Mouse (Mus musculus) C2C12 (cell line): ENCODE results near the gene Gm14085. TPM values are rescaled to one million over a fixed set of nuclear protein-coding genes. Genes with fewer than 3 reads are reported as not detected.

Experiments used
- H3K27me3 ChIP-seq: one replicate; pipeline ENCODE4 v1.6.1; 2011; ENCODE audit not compliant: control insufficient read depth, insufficient read depth, insufficient read length
- H3K36me3 ChIP-seq: one replicate; pipeline ENCODE4 v1.6.1; 2011; ENCODE audit not compliant: control insufficient read depth, insufficient read depth
- H3K4me3 ChIP-seq: one replicate; pipeline ENCODE4 v1.5.1; 2011; ENCODE audit warnings: mild to moderate bottlenecking, control low read depth; ENCODE audit not compliant: poor library complexity, insufficient read depth, severe bottlenecking
- H3K79me2 ChIP-seq: one replicate; pipeline ENCODE4 v1.6.1; 2011; ENCODE audit not compliant: control insufficient read depth, insufficient read depth
- H3K79me3 ChIP-seq: one replicate; pipeline ENCODE4 v1.6.1; 2011; ENCODE audit warnings: low read depth, control low read depth
- H3ac ChIP-seq: one replicate; pipeline ENCODE3; 2011; ENCODE audit warnings: low read depth; ENCODE audit not compliant: control insufficient read depth, insufficient read length
- CEBPB ChIP-seq: IDR thresholded peaks from one replicate; pipeline ENCODE4 v1.6.1; 2011; ENCODE audit warnings: low read depth, mild to moderate bottlenecking, control low read depth, moderate library complexity
- CTCF ChIP-seq: IDR thresholded peaks from one replicate; pipeline ENCODE4 v1.5.1; 2011; ENCODE audit not compliant: control insufficient read depth, insufficient read depth, insufficient read length
- FOSL1 ChIP-seq: IDR thresholded peaks from one replicate; pipeline ENCODE4 v1.8.0; 2011; ENCODE audit warnings: mild to moderate bottlenecking, low read length; ENCODE audit not compliant: poor library complexity, insufficient read depth, severe bottlenecking
- MAX ChIP-seq: IDR thresholded peaks from one replicate; pipeline ENCODE4 v1.6.1; 2011; ENCODE audit warnings: mild to moderate bottlenecking, control low read depth
- MYOD1 ChIP-seq: IDR thresholded peaks from one replicate; pipeline ENCODE4 v1.6.1; 2011; ENCODE audit warnings: low read depth; ENCODE audit not compliant: control insufficient read depth, insufficient read length
- MYOG ChIP-seq: IDR thresholded peaks from one replicate; pipeline ENCODE4 v1.6.1; 2011; ENCODE audit not compliant: control insufficient read depth, insufficient read length; ENCODE audit errors: extremely low read depth
- USF1 ChIP-seq: IDR thresholded peaks from one replicate; pipeline ENCODE4 v1.6.1; 2011; ENCODE audit warnings: low read depth, mild to moderate bottlenecking, control low read depth, moderate library complexity
- polyA plus RNA-seq: library from polyadenylated mRNA; unstranded; fragments of >200 nt; fragmentation: generic; extraction: Trizol; gene quantifications from one replicate; pipeline ENCODE4 v1.2.1, GENCODE M21; 2012; ENCODE audit warnings: missing spikeins

Gm14085 gene
- polyA plus RNA-seq, 1 experiment: not detected

GRCm38 (mm10) chr2:122571326-122571725 lies 86.6 kb downstream of the Gm14085 start:
- H3K4me3 ChIP-seq: no peak overlapping the region
- no peaks in the 10 kb centered on the region for H3K36me3 ChIP-seq
- H3K79me2 ChIP-seq: no peaks in the 10 kb centered on the region
- no peak overlapping the region for H3ac ChIP-seq
- no peaks in the 10 kb centered on the region for H3K27me3 ChIP-seq
- no peaks in the 10 kb centered on the region for H3K79me3 ChIP-seq
- TF ChIP-seq MYOG (no peak), MAX (no peak), CEBPB (no peak), USF1 (no peak), CTCF (no peak), MYOD1 (no peak), FOSL1 (no peak)

GRCm38 (mm10) chr2:122572438-122572837 lies 87.7 kb downstream of the Gm14085 start:
- TF ChIP-seq USF1 (no peak), FOSL1 (no peak), CEBPB (no peak), MYOD1 (no peak), MYOG (no peak), CTCF (no peak), MAX (no peak)
- Histone ChIP-seq H3ac (no peak overlapping the region), H3K4me3 (no peak overlapping the region), H3K79me3 (no peaks in the 10 kb centered on the region), H3K79me2 (no peaks in the 10 kb centered on the region), H3K36me3 (no peaks in the 10 kb centered on the region), H3K27me3 (no peaks in the 10 kb centered on the region)

- Histone ChIP-seq H3K36me3 (no peaks in the 10 kb centered on the region), H3K79me2 (no peaks in the 10 kb centered on the region), H3K79me3 (no peaks in the 10 kb centered on the region), H3K27me3 (no peaks in the 10 kb centered on the region), H3K4me3 (no peak overlapping the region), H3ac (no peak overlapping the region)
- no peak for TF ChIP-seq FOSL1
- TF ChIP-seq MYOG: no peak
- no peak for TF ChIP-seq MYOD1
- no peak for TF ChIP-seq USF1
Observed at GRCm38 (mm10) chr2:122575470-122575869, 90.7 kb downstream of the Gm14085 start.

GRCm38 (mm10) chr2:122576295-122576694 lies 91.6 kb downstream of the Gm14085 start:
- Histone ChIP-seq H3K36me3 (no peaks in the 10 kb centered on the region), H3K27me3 (no peaks in the 10 kb centered on the region), H3K4me3 (no peak overlapping the region), H3ac (no peak overlapping the region), H3K79me3 (no peaks in the 10 kb centered on the region), H3K79me2 (no peaks in the 10 kb centered on the region)
- no peak for TF ChIP-seq CTCF
- TF ChIP-seq MAX: no peak
- no peak for TF ChIP-seq USF1
- no peak for TF ChIP-seq MYOD1
- TF ChIP-seq MYOG: no peak
- TF ChIP-seq FOSL1: no peak
- TF ChIP-seq CEBPB: no peak

- Histone ChIP-seq H3K79me3 (no peaks in the 10 kb centered on the region), H3K4me3 (no peak overlapping the region), H3ac (no peak overlapping the region), H3K27me3 (no peaks in the 10 kb centered on the region), H3K36me3 (no peaks in the 10 kb centered on the region), H3K79me2 (no peaks in the 10 kb centered on the region)
- TF ChIP-seq FOSL1 (no peak), MAX (no peak), MYOD1 (no peak), USF1 (no peak), CTCF (no peak)
Observed at GRCm38 (mm10) chr2:122577316-122577715, 92.6 kb downstream of the Gm14085 start.

Other genes starting within 250 kb of the Gm14085 start
- gene Duox2, start 186.5 kb upstream of the Gm14085 start, polyA plus RNA-seq: 0.20 TPM
- not detected for gene Duoxa2, start 186.0 kb upstream of the Gm14085 start, polyA plus RNA-seq
- 7.9 TPM for gene Duoxa1, start 171.2 kb upstream of the Gm14085 start, polyA plus RNA-seq
- 0.14 TPM for gene Duox1, start 169.3 kb upstream of the Gm14085 start, polyA plus RNA-seq
- gene Shf, start 115.8 kb upstream of the Gm14085 start, polyA plus RNA-seq: 38.7 TPM
- gene Slc28a2, start 58.5 kb upstream of the Gm14085 start, polyA plus RNA-seq: 0.01 TPM
- gene Gatm, start 126.4 kb downstream of the Gm14085 start, polyA plus RNA-seq: 24.7 TPM
- 0.32 TPM for gene AA467197, start 152.0 kb downstream of the Gm14085 start, polyA plus RNA-seq
- gene Slc30a4, start 217.7 kb downstream of the Gm14085 start, polyA plus RNA-seq: 19.7 TPM